Mouse (Mus musculus): ENCODE data around the gene Cldn2.
"Not testable (repeated sequence)": the region's sequence is repeated elsewhere in the genome, so short reads cannot be mapped to it uniquely, and the experiment has no call there.

The Cldn2 gene

DNA sequence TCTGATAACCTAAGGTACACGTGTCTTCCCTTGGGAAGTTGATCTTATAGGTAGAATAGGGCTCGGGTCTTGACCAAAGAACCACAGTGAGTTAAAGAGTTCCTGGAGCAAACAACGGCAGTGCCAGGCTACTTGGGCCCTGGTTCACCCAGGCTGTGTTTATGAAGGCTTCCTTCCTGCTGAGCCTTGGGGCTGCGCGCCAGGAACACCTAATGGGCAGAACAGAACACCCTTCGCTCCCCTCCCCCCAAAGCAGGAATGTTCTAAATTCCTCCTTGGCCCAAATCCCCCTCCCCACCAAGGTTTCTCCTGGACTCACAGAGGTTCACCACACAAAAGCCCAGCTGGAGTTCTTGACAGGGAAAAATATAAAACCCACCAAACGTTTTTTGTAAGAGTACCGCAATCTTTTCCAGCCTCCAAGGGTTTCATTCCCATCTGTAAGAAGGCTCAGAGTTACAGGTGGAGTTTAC, at the start of gene Cldn2:
TSS of gene Cldn2 (plus strand) at position 423 of the 473 bp plus-strand sequence.
- no peak for DNase-seq (ENCODE audit: extremely low spot score, low read depth, low spot score)

- no peak for DNase-seq (ENCODE audit: extremely low spot score, low read depth, low spot score)
These were observed 48.8 kb upstream of the Cldn2 start for GRCm38 (mm10) chrX:139751855-139752254.

DNA sequence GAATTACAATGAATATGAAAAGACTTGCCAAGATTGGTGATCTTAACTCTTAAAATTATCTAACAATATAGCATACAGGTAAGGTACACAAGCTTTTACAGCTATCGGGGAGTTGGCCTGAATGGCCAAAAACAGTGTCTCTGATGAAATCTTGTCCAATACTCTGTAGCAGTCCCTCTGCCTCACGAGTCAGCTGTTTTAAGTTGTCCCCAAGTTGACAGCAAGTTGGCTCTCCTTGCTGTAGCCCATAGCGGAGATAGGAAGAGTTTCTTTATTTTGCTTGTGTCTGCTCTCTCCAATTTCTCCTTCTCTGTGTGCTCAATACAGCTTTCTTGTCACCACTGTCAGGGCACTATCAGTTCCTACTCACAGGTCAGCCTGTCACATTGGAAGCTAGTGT, 42.0 kb upstream of the Cldn2 start:
- not testable (repeated sequence) for DNase-seq (ENCODE audit: extremely low spot score, low read depth, low spot score)

- no peak for DNase-seq (ENCODE audit: extremely low spot score, low read depth, low spot score)
These were observed 38.1 kb upstream of the Cldn2 start for GRCm38 (mm10) chrX:139762546-139762945.

- no peak for DNase-seq (ENCODE audit: extremely low spot score, low read depth, low spot score)
These were observed 30.5 kb upstream of the Cldn2 start for GRCm38 (mm10) chrX:139769975-139770637.

DNA sequence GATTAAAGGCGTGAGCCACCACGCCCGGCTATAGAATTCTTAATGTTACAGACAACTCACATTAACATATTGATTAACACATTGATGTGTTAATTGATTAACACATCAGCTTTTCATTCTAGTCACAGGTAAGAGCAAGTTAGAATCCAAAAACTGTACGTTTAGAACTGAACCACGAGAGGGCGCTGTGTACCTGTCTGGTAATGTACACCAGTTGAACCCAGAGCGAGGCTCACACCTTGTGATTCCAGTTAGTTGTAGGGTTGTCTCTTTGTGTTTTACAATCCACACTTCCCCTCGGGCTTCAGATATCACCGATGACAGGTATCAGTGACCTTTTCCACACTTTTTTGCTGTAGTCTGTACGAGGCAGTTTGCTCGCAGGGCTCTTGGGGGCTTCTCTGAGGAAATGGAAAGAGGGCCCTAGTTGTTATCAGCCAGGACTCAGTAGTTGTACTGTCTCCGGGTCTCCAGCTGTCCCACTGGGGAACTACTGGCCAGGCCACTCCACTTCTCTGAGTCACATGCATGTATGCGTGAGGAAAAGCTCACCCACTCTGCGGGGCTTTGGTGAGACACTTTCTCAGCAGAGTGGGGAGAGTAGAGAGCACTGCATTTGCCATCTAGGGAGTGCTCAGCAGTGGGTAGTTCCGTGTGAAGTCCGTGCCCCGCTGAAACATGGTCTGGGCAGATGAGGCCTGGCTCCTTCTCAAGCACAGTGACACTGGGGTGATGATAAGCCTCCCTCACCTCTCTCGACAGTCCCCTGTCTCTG, 26.1 kb upstream of the Cldn2 start:
- DNase-seq (ENCODE audit: extremely low spot score, low read depth, low spot score): no peak

- DNase-seq (ENCODE audit: extremely low spot score, low read depth, low spot score): no peak
These were observed 25.5 kb upstream of the Cldn2 start for GRCm38 (mm10) chrX:139775084-139775612.

GRCm38 (mm10) chrX:139777357-139777756, 23.3 kb upstream of the Cldn2 start:
- no peak for DNase-seq (ENCODE audit: extremely low spot score, low read depth, low spot score)

DNA sequence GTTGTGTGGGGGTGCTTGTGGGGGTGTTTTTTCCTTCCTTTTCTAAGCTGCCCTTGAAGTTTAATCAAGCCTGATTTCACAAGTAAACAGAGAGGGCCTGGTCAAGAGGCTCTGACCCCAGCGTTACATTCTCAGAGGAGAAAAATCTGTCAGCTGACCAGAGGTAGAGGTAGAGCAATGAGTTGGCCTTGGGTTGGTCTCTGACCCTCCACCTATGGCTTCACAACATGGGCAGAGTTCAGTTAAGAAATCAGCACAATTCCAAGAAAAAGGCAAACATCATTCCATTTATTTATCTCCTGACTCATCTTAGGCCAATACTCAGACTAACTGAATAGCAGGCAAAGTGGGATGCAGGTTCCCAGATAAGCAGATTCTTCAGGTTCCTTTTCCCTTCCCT, 21.7 kb upstream of the Cldn2 start:
- no peak for DNase-seq (ENCODE audit: extremely low spot score, low read depth, low spot score)

- no peak for DNase-seq (ENCODE audit: extremely low spot score, low read depth, low spot score)
These were observed 21.2 kb upstream of the Cldn2 start for GRCm38 (mm10) chrX:139779401-139779800.

GRCm38 (mm10) chrX:139780988-139781387, 19.6 kb upstream of the Cldn2 start:
- DNase-seq (ENCODE audit: extremely low spot score, low read depth, low spot score): no peak

GRCm38 (mm10) chrX:139781563-139781962, 19.1 kb upstream of the Cldn2 start:
- no peak for DNase-seq (ENCODE audit: extremely low spot score, low read depth, low spot score)

DNA sequence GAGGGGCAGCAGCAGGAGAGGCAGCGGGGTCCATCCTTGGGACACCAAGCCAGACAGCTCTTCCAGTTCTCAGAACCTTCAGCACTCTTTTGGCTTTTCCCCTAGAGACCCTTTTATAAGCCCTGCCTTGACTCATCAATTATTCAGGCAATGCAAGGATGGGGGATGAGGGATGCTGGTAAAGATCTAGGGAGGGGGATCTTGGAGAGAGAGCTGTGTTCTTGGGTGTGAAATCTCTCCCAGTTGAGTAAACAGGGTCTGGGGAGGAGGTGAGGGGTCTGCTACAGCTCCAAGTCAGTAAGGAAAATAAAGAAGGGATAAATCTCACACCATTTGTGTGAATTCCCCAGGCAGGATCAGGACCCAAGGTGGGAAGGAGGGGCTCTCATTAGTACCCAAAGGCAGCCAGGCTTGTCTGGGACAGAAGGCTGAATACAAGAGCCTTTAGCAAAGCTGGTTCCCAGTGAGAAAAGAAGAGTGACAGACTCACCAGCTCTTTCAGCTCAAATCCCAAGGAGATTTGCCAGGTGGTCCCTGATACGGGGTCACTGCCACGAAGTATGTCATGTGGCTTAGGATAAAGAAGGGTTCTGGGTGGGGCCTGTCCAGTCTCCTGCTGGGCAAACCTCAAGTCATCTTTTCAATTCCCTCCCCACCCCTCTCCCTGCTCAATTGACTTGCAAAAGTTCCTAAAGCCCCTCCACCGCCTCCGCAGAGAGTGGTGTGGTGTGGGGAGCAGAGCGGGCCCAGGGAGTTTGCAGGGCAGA, 18.2 kb upstream of the Cldn2 start, which contains the start of gene Ripply1:
TSS of gene Ripply1 (minus strand) at position 76 of the 767 bp plus-strand sequence.
- no peak for DNase-seq (ENCODE audit: extremely low spot score, low read depth, low spot score)

- no peak for DNase-seq (ENCODE audit: extremely low spot score, low read depth, low spot score)
These were observed 17.6 kb upstream of the Cldn2 start for GRCm38 (mm10) chrX:139783045-139783422.

DNA sequence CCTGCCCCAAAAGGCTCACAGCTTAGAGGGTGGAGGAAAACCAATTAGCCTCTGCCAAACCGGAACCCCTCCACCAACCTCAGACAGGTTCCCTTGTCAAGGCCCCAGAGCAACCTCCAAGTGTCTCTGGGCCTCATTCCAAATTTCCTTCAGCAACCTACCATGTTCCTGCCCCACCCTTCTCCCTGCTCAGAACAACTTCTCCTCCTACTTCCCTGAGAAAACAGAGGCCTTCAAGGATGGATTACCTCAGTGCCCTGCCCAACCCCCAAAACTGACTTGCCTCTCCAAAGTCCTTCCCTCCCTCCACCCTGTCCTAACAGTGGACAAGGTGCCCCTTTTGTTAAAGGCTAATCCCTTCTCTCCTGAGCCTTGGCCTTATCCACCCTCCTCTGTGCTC, 14.9 kb upstream of the Cldn2 start:
- no peak for DNase-seq (ENCODE audit: extremely low spot score, low read depth, low spot score)

GRCm38 (mm10) chrX:139794072-139794845, 6.4 kb upstream of the Cldn2 start:
- no peak for DNase-seq (ENCODE audit: extremely low spot score, low read depth, low spot score)

DNA sequence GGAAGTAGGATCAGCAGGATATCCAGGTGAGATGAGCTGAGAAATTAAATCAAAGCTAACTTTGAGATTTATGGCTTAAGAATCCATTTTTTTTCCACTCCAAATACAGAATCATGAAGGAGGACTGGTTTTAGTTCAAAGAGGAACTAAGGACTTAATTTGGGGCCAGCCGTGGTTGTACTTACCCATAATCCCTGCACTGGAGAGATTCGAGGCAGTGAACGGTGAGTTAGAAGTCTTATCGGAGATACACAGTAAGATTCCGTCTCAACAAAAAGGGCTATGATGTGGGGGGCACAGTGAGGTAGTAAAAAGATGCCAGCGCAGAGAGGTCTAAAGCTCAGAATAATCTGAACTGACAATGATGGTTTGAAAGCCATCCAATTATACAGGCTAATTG, 4.6 kb upstream of the Cldn2 start:
- no peak for DNase-seq (ENCODE audit: extremely low spot score, low read depth, low spot score)

DNA sequence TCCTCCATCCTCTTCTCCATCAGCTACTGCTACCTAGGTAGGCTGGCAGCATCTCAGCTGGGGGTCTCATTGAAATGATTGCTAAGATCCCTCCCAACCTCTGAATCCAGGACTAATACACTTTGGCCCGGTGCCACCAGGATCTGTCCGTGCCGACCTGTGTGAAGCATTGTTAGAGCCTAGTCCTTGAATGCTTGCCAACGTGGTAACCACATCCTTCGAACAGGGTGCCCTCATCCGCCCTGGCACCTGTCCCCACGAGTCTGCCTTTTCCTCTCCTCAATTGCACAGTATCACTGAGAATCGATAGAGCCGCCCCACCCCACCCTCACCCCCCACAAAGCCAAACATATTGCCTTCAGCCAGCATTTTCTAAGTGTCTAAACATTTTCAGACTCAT, 2.8 kb upstream of the Cldn2 start:
- no peak for DNase-seq (ENCODE audit: extremely low spot score, low read depth, low spot score)

GRCm38 (mm10) chrX:139799953-139800352, 675 bp upstream of the Cldn2 start:
- DNase-seq (ENCODE audit: extremely low spot score, low read depth, low spot score): no peak

DNA sequence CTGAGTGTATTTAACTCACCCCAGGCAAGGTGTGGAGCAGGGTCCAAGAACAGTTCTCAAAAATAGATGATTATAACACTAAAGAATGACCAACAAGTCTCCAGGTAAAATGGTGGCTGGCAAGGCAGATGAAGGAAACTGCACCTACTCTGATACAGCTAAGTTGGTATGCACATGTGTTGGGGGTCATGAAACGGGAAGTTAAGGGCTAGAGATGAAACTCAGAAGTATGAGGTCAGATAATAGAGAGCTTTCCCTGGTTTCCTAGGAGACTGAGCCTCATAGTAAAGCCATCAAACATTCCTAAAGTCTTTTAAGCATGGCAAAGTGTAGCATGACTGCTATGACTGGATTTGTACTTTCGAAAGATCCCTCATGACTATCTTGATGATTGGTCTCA, 2.4 kb downstream of the Cldn2 start:
- DNase-seq (ENCODE audit: extremely low spot score, low read depth, low spot score): no peak

GRCm38 (mm10) chrX:139805918-139806317, 5.3 kb downstream of the Cldn2 start:
- DNase-seq (ENCODE audit: extremely low spot score, low read depth, low spot score): no peak
